Mouse (Mus musculus) frontal cortex, postnatal 36 days (tissue): ENCODE results near the gene Ccdc188.

Experiments used
- DNase-seq, 2 experiments: peaks; one replicate each; pipeline ENCODE4 v3.0.0; 2022; ENCODE audit warnings: low spot score in 2 of 2

Ccdc188 gene

GRCm38 (mm10) chr16:18234671-18235388 lies 17.2 kb downstream of the Ccdc188 start, which contains the start of gene Zdhhc8:
TSS of gene Zdhhc8 (minus strand) at chr16:18235136.
- peak; percentile 76 to 79 for DNase-seq

GRCm38 (mm10) chr16:18235389-18236065 lies 17.8 kb downstream of the Ccdc188 start:
- DNase-seq: peak; percentile 74 to 75

- DNase-seq: no peak
These were observed 19.2 kb downstream of the Ccdc188 start for GRCm38 (mm10) chr16:18236676-18237501.

- DNase-seq: no peak
These were observed 23.9 kb downstream of the Ccdc188 start for GRCm38 (mm10) chr16:18241581-18241980.

GRCm38 (mm10) chr16:18247521-18248399 lies 30.1 kb downstream of the Ccdc188 start:
- DNase-seq: peak in 1 of 2 experiments; percentile 33

- DNase-seq: peak; percentile 98
These were observed 31.0 kb downstream of the Ccdc188 start, which contains the start of the genes Trmt2a and Ranbp1 for GRCm38 (mm10) chr16:18248433-18249363. TSS of gene Trmt2a (plus strand) at chr16:18248679. TSS of gene Ranbp1 (minus strand) at chr16:18248732.

GRCm38 (mm10) chr16:18249364-18249967 lies 31.8 kb downstream of the Ccdc188 start:
- DNase-seq: peak; percentile 44 to 50

GRCm38 (mm10) chr16:18250231-18250630 lies 32.6 kb downstream of the Ccdc188 start:
- DNase-seq: no peak

- no peak for DNase-seq
These were observed 33.4 kb downstream of the Ccdc188 start for GRCm38 (mm10) chr16:18250828-18251790.

- no peak for DNase-seq
These were observed 35.1 kb downstream of the Ccdc188 start for GRCm38 (mm10) chr16:18252736-18253135.

- DNase-seq: no peak
These were observed 36.2 kb downstream of the Ccdc188 start for GRCm38 (mm10) chr16:18253866-18254265.

- no peak for DNase-seq
These were observed 40.5 kb downstream of the Ccdc188 start, which contains the start of gene Gm49776 for GRCm38 (mm10) chr16:18258221-18258620. TSS of gene Gm49776 (minus strand) at chr16:18258321.

GRCm38 (mm10) chr16:18265024-18265423 lies 47.3 kb downstream of the Ccdc188 start:
- no peak for DNase-seq

- DNase-seq: no peak
These were observed 50.5 kb downstream of the Ccdc188 start for GRCm38 (mm10) chr16:18268182-18268581.
